Mouse (Mus musculus) embryo, embryonic 11.5 days (tissue): ENCODE measurements around the gene Mcu.

Source experiments
- DNase-seq: peaks from one replicate; pipeline ENCODE4 v3.0.0-alpha.2; 2012; ENCODE audit warnings: low read depth, low spot score

Mcu gene

DNA sequence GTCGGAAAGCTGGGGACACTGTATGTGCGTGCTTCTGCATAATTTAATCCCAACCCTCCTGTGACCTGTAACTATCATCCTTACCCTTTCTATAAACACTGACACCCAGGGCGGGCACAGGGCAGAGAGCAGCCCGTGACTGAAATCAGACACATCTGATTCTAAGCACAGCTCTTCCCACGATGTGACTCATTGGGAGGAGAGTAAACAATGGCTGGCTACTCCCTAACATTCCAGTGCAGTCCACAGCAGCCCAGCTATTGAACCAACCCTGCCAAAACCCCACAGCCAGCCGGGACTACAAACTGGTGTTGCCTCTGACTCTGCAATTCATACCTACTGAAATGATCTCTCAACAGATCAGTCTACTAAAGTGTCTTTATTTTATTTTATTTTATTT is 78.9 kb downstream of the Mcu start:
- DNase-seq, result no peak

DNA sequence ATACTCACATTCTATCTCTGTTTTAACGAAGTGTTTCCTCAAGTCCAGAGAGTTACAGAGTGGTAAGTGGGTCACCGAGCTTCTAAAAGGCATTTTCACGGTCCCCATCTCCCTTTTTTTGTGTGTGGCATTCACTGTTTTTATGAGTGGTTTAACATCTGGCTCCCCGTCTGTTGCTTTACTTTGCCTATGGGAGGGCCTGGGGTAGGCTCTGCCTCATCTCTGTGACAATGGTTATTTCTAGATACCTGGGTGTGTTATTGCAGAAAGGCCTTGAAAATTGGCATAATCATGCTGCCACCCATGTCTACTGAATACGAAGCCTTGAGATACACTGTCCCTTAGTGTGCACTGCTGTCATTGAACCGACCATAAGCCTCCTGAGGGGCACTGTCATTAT is 84.2 kb downstream of the Mcu start:
- no peak for DNase-seq

DNA sequence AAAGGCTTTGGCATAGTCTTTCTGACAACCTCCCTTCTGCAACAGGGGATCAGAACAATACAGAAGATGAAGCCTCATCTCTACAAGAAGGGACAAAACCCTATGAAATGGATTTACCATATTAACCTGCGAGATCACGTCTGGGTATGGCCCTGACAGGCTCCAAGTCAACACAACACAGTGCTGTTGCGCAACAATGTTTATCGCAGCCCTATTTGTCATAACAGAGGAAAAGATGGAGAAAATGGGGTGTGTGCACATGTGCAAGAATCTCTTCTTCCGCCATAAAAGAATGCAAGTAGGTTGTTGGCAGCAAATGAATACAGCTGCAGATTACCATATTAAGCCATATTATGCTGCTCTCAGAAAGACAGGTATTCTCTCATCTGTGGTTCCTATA is 88.7 kb downstream of the Mcu start:
- DNase-seq, result no peak

DNA sequence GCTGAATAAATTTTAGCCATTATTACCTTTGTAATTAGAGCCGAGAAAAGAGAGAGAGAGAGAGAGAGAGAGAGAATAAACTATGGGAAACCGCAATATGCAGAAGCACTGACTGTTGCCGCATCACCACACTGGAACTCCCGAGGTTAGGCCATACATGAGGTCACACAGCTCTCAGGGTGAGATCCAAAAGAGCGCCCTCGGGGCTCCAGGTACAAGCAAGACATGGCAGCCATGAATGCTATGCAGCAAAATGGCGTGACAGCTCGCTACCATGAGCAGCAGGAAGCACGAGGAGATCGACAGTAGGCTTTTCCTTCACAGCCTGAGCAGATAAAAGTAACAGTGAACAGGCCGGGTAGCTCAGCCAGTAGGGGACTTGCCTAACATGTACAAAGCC is 89.2 kb downstream of the Mcu start:
- DNase-seq, result no peak

DNA sequence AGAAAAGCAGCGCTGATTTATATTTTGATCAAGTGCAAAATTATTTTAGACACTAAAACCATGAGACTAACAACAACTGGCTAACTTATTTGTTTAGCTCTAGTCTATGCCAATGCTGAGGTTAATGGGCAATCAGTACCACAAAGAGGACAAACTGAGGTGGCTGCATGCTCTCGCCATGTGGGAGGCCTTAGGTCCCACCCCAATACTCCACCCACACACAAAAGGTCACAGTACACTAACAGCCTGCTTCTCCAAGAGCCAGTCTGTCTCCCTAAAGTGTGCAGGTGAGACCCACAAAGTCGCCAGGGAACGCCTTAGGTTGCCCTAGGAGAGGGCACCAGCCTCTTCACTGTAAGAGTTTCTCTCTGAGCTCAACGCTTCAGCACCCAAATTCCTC is 91.8 kb downstream of the Mcu start:
- no peak for DNase-seq

DNA sequence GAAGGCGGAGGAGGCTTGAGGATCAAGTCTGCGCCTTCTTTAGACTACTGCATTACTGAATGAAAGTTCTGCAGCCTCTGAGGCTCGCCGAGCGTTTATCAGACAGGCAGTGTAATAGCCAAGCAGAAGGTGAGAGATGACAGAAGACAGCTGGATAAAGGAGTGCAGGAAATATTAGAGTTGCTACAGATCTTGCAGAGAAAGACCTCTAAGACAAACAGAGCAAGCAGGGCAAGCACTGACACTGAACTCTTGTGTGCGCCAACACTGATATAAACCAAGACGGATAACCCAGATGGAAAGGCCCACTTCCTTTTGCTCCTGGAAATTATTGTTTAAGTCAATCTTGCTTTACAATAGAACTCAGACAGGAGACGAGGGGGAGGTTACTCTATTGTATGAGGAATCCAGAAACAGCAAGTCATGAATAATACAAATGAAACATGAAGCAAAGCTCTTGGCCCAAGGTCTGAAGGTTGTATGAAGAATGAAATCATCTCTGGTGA is 92.6 kb downstream of the Mcu start:
- no peak for DNase-seq

DNA sequence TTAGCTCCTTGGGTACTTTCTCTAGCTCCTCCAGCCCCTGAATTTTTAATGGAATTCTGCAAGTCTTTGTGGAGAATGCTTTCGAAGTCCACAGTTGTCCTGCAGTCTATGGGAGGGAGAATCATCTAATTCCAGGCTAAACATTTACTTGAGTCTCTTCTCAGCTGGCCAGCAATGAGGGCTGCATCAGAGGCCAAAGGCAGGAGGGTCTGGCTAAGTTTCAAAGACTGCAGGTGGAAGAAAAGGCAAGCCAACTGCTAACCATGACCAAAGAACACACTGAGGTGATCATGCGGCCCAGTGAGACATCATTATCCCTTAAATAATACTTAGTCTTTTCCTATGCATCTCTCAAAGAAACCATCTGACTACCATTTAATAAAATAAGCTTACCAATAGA is 95.8 kb downstream of the Mcu start:
- DNase-seq, result no peak

DNA sequence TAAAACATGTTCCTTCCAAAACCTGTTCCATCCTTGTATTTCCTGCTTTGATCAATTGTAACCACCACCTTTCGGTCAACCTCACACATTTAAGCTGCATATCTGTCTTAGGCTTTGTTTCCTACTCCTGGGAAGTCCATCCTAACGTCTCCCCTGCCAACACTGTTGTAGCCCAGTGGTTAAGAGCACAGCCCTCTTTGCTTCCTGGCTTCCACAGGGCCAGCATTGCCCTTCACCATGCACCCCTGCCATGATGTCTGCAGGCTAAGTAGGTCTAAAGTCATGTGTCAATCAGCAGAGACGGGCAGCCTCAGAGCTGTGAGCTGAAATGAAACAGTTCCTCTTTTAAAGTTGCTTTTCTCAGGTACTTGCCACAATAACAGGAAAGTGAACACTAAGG is 97.1 kb downstream of the Mcu start:
- no peak for DNase-seq

DNA sequence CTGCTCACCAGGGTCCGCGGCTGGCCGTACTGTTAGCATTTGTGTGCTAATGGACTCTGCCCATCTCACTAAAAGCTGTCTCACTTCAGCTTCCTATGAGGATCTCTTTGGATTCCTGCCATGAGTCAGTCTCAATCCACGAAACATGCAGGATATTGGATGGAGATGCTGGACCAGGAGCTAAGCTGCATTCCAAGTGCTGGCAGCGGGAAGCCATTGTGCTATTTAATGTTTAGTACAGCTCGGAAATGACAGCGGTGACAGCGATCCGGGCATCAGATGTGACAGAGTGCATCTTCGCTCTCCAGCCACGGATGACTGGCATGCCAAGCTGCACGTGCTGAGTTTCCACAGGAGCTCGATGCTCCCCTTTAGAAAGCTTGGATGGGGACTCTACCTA is 99.3 kb downstream of the Mcu start:
- DNase-seq, result no peak

DNA sequence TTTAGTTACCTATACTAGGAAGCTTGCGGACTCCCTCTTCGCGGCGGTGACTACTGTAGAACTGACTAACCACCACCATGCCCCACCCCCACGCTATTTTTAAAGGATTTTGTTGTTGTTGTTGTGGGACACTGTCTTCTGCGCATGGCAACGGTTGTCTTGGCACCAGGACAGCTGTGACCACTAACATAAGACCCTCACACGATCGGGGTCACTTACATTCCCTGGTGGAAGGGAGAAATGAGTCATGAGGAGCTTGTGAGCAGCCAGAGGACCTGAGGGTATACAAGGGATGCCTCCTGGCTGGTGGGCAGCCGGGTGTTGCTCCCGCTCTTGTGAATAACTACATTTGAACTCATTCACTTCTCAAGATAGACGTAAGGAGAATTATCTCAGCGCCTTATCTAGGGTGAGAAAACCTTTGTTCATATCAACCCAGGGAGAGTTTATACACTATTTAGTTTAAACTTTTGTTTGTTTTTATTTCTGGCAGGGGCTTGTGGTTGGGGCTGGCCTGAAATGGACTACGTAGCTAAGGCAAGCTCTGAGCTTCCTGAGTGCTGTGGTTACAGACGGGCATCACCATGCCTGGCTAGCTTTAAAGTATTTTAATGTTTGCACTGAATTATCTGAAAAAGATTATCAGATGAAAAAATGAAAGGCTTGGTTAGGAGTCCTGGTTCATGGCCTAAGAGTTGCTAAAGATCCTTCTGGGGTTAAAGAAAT is 101.6 kb downstream of the Mcu start:
- no peak for DNase-seq

DNA sequence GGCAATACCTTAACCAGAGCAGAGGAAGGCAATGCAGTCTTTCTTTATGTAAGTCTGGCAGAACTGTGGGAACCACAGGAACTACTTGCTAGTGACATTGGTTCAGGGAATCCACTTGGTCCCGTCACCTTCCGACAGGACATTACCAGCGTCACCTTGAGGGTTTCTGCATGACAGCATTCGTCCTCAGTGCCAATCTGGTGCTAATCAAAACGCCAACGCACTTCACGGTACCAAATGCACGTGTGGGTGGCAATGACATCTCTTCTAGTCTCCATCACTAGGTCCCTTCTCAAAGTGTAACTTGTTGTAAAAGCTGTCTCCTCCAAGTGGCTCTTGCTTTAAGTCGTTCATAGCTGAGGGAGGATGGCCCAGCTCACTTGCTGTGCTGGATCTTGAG is 104.3 kb downstream of the Mcu start:
- DNase-seq, result no peak

DNA sequence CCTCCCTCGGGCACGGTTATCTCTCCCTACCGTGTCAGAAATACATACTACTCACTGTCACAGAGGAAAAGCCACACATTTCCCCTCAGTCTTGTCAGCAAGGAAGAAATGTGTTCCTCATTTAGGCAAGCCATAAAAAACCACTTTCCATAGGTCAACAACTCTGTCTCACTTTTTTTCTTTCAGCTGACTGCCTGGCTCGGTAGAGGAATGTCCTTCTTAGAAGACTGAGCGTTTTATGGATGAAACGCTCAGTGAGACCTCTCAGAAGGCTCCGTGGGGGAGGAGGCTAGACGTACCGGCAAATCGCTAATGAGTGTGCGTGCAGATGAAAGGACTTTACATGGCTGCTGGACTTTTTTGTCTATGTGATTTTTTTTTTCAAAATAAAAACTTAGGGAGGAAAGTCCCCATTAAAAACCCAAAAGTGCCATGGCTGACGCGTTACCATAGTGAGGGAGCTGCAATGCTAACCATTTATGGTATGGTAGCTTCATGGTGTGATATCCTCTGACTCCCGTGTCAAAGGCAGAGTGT is 105.0 kb downstream of the Mcu start:
- peak; percentile 49 for DNase-seq

DNA sequence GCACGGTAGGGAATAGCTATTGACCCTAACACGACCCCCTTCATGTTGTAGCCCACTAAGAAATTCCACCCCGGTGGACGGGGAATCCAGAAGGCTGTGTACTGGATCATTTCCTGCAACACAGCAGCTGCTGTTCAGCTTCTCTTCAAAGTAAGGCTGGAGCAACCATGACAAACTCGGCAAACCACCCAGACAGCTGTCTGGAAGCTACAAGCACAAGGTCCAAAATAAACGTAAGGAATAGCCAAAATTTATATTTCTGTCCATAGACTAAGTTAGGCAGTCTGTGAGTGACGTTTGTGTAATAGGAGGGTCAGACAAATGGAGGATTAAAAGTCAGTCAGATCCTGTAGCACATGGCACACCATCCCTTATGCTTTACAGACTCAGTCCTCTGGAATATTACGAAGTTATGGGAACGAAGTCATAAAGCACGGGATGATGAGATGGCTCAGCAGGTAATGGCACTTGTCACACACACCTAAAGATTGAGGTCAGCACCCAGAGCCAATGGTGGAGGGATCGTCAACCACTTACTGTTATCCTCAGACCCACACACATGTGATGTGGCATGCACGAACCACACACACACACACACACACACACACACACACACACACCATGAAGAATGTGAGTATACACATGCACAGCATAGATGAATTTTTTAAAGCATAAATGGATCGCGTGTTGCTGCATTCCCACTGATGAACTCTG is 105.6 kb downstream of the Mcu start:
- no peak for DNase-seq

DNA sequence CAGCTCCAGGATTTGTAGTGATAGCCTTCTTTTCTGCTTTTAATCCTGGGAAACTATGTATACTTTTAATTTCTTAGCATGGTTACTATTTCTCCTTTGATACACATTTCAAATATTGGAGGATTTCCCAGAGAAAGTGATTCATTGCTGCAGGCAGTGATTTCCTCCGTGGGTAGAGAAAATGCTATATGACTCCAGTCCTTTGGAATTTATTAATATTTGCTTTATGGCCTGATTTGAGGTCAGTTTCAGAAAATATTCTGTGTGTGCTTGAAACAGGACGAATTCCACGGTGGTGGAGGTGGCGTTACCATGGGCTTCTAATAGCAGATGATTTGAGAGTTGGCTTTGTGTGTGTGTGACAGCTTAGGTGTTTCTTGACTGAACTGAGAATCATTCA is 107.3 kb downstream of the Mcu start:
- no peak for DNase-seq

DNA sequence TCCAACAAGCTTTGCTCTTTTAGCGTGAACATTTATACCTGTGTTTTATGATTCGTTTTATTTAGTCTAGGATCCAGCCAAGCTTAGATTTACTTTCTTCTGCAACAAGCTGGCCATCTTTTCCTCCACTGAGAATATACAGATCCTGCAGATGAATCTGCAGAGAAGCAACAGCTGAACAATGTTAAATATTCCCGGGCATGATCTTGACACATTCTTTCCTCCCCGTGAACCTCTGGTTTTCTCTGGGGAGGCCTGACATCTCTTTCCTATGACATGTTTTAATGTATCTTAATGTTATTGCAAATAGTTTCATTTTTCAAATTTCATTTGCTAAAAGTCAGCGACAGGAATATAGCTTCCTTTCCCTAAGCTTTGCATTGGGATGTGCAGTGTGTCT is 109.8 kb downstream of the Mcu start:
- DNase-seq, result no peak

DNA sequence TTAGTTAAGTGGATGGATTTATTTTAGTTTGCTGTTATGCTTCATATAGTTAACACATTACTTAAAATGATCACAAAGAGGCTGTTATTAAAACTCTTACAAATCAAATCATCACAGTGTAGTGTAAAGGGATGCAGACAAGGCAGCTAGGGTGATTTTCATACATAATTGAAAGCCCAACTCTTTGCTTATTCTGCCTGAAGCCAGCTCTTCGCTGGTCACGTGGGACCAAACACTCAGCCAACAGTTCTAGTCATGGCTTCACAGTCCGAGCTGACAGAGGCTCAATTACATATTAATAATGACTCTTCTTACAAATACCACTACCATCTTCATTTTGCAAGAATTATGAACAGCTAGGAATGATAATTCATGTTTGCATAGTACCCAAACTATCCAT is 112.2 kb downstream of the Mcu start:
- no peak for DNase-seq

DNA sequence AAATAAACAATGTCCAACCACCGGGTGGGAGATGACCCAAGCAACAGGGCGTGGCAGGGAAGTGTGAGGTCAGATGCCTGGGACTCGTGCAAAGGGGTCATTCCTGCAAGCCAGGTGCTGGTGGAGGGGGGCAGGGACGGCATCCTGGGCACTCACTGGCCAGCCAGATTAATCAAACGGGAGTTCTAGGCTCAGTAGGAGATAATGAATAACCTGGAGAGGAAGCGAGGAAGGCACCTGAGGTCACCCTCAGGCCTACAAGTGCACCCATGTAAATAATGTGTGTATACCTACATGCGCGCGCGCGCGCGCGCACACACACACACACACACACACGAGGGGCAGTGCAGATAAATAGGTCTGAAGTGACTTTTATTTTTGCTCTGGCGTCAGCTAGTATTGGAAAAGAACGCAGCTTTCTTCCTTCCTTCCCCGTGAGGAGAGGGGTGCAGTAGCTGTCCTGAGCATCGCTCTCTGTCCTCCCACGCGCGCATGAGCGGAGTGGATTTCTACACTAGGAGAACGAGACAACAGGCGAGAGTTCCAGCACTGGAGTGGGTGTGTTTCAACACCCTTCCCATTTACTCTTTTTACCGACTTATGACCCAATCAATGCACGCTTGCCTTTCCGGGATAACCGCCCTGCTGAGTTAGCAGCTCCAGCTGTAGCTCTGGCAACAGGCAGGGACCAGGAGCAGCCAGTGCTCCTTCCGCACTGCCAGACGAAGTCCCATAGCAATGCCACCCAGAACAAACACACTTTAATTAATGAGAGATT is 112.9 kb downstream of the Mcu start:
- DNase-seq, result no peak

DNA sequence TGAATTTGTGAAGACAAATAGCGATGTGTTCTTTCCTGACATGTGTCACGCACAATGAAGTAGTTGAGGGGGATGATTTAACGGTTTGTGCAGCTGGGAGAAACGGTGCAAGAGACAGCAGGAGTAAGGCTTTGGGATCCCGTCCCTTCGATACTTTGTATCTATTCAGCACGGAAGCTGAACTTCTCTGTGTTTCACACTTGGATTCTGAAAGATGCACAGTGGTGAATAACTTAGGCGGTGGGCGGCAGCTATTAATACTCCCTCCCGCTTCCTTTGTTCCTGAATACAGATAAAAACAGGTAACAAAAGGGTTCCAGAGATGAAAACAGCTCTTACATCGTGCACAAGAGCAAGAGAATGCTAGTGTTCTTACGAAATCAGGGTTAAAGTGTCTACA is 114.1 kb downstream of the Mcu start:
- no peak for DNase-seq

DNA sequence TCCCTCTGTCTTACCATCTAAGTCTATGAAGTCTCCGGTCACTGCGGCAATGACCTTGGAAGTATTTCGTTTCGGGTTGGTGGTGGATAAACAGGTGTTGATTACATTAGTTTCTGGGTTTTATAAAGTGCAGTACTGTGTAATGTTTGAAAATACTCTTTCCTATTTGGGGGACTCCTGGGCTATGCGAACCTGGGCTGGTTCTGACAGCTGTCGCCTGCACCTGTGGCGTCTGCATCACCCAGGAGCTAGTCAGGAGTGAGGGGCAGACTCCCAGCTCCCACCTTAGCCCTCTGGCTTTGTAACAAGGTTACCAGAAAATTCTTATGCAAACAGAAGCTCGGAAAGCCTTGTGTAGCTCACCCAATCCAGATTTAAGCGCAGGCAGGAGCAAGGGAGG is 114.7 kb downstream of the Mcu start:
- DNase-seq, result no peak

DNA sequence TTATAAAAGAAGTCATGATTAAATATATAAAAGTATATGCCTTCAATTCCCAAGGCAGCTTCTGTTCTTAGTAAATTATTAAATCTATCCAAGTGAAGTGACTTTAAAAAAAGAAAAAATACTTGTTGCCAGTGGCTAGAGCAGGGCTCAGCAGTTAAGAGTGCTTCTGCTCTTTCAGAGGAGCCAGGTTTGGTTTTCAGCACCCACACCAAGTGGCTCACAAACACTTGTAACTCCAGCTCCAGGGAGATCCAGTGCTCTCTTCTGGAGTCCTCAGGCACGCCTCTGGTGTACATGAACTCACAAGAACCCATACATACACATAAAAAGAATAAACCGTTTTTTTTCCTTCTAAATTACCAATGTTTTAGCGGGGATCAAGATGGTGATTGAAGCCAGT is 116.3 kb downstream of the Mcu start:
- no peak for DNase-seq

DNA sequence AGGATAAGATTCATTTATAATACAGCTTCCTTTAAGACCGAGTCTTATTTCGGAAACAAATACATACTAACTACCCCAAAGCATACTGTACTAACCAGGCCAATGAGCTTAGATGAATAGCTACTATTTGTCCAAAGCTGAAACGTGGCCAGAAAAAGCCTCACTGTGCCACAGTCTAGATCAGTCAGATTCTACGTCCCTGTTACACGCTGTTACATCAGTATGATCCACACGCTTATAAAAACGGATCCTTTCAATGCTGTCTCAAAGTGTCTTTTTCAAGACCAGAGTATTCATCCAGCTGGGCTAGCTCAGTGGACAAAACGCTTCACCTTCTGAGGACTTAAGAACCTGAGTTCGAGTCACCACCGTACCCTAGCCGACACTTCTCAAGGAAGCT is 119.5 kb downstream of the Mcu start:
- DNase-seq, result no peak

DNA sequence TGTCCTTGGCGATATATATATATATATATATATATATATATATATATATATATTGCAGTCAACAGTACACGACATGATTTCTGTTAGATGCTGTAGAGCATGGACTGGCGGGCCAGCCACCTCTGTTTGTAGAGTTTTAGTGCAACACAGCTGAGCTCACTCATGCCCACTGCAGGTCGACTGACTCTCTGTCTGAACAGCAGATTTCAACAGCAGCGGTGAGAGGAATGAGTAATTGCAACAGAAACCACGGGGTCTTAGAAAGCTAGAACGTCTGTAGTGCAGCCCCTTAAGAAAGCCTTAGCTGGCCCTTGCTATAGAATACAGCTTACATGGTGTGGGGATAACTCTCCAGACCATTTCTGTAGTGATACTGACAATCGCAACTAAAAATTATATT is 121.6 kb downstream of the Mcu start:
- DNase-seq, result no peak
